Mouse (Mus musculus) cerebellum, adult 2 months (tissue): ENCODE measurements at regions not wholly inside any gene's neighbourhood (a gene's known extent, or its start where the extent isn't known, plus 50 kb on each side); places are given as distances from the start of the nearest gene placed in this dataset.

Experiments
- CTCF ChIP-seq: fragments of 200-500 bp; IDR thresholded peaks from 2 replicates; pipeline ENCODE4 v1.5.1; 2011; ENCODE audit warnings: low read depth, mild to moderate bottlenecking, control low read depth, low read length, moderate library complexity, borderline replicate concordance; ENCODE audit not compliant: insufficient read depth
- POLR2A ChIP-seq: fragments of 200-500 bp; IDR thresholded peaks from 2 replicates; pipeline ENCODE4 v1.6.1; 2011; ENCODE audit warnings: low read length, control low read depth, borderline replicate concordance; ENCODE audit not compliant: insufficient read depth

DNA sequence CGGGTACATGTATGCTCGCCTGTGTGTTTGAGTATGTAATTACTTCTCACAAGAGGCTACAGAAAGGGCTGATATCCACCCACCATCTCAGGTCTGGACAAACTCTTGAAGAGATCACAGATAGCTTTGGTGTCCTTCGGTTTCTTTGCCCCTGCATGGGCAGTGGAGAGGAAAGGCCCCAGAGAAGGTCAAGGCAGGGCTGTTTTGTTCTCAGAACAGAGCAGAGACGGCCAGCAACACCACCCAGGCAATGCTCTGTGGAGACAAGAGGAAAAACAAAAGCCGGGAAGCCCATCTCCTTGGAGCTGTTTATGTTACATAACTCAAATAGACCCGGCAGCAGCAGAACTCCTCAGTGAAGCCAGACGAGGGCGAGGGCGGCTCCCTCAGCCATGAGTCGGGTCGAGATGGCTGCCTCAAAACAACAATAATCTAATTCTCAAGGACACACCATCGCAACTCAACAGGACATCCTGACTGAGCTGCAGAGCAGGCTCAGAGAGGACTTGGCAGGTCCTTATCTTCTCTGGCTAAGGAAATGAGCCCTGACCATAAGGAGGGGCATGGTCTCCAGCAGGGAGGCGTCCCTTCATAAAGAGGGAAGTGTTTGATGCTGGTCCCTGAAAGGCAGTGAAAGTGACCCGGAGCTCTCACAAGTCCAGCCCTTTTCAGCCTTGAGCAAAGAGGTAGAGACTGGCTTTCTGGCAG lies 52.2 kb upstream of the Tarbp1 start:
- TF ChIP-seq CTCF (no peak), POLR2A (no peak)
